Mouse (Mus musculus) embryo, embryonic 9.5 days (tissue): ENCODE results near the gene Lrrc10b.

Experiments used
- DNase-seq: peaks from one replicate; pipeline ENCODE4 v3.0.0-alpha.2; 2017; ENCODE audit errors: extremely low spot score

The Lrrc10b gene

DNA sequence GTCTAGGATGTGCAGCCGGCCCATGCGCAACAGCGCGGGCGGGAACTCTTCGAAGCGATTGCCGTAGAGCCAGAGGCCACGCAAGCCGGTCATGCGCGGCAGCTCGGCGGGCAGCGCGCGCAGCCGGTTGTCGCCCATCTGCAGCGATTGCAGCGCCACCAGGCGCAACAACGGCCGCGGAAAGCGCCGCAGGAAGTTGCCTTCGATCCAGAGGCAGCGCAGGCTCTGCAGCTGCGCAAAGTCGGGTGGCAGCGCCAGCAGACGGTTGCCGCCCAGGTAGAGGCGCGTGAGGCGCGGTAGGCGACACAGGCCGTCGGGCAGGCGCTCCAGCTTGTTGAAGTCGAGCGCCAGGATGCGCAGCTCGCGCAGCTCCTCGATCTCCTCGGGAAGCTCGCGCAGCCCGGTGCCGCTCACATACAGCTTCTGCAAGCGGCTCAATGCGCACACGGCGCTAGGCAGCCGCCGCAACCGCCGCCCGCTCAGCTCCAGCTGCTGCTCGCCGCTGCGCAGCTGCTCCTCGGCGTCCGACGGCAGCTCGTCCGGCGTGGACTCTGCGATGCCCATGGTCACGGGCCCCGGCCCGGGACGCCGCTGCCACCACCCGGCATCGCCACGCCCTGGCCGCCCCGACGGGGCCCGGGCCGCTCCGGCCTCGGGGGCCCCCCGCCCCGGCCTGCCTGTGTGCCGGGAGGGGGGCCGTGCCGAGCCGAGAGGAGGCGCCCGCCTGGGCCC is at the start of gene Lrrc10b:
Lrrc10b (minus strand) TSS at position 722 of the 732 bp plus-strand sequence.
- peak; percentile 72 for DNase-seq

DNA sequence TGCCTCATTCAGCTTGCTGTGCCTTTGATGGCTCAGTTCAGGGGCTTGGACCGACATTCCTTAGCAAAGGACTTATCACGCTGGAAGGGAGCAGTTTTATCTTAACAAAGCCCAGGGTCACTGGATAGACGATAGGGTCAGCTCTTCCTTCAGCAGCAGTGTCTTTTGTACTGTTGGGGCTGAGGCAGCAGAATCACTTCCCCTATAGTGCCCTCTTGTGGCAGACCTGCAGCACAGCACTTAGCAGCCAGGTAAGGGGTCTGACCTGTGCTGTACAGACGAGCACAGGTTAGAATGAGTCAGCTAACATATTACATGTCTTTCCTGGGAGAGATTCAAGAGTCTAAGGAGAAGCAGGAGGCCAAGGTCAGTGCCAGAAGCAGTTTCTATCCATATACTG is 45.3 kb upstream of the Lrrc10b start:
- peak; percentile 66 for DNase-seq

DNA sequence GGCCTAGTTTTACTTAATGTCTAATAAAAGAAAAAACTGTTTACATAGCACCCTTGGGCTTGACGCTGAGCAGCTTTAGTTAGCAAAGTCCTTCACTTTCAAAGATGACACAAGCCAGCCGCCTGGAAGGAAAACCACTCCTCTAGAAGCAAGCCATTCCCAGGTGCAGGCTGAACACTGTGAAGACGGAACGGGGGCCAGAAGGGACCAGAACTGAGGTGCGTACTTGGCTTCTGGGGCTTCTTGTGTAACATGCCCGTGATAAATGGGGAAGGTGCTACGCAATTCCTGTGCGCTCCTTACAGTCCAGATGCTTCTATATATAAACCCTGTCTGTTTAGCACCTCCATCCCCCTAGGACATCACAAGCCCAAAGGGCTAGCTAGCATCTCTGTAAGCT is 43.3 kb upstream of the Lrrc10b start:
- DNase-seq = no peak

DNA sequence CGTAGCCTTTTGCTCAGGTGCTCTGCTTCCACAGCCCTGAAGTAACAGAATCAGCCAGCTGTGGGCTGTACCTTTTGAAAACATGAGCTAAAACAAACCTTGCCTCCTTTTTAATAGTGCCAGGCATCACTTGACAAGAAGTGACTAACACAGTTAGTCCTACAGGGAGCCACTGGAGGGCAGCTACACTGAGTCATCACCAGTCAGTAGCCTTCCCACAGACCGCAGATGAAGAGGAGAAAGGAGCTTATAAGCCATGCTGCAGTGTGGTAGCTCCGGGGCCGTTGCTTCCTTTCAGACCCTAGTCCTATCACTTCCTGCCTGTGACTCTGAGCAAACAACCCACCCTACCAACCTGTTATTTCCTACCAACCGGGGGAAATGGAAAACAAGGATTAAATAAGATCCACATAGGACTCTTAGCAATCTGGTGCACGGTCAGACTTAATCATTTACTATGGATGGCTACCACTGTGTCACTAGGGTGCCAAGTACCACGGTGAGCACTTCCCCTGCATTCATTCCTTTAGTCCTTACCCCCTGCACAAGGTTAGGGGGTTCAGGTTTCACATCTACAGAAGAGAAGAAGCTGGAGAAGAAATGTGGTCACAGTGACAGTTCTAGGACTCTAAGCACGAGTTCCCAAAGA is 40.4 kb upstream of the Lrrc10b start:
- no peak for DNase-seq

DNA sequence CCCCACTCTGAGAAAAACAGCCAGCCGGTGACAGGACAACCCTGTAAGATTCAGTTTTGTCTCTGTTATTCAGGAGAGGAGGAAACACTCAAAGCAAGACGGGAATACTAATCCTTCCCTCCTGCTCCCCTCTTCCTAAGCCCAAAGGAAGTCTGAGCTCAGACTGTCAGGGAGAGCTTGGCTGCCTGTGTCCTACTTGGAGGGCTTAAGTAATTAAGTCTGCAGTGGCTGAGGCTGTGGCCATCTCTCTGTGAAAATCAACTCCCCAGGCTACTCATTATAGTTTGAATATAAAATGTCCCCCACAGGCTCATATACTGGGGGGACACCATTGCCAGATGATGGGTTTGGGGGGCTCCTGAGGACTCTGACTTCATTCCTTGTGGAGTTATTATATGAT is 39.7 kb upstream of the Lrrc10b start:
- no peak for DNase-seq

DNA sequence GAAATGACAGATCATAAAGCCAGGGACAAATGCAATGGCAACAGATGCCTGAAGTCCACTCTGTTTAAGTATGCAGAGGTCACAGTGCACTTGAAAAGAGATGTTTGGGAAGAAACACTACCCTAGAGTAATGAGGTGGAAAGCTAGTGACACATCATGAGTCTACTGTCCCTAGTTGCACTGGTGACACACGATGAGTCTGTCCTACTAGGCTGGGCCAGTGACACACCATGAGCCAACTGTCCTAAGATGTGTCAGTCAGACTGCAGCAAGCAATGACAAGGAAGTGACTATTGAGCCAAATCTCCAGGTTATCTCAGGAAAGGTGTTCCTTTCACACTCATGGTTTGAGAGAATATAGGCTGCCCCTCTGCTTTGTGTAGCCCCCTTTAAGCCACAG is 38.4 kb upstream of the Lrrc10b start:
- no peak for DNase-seq

DNA sequence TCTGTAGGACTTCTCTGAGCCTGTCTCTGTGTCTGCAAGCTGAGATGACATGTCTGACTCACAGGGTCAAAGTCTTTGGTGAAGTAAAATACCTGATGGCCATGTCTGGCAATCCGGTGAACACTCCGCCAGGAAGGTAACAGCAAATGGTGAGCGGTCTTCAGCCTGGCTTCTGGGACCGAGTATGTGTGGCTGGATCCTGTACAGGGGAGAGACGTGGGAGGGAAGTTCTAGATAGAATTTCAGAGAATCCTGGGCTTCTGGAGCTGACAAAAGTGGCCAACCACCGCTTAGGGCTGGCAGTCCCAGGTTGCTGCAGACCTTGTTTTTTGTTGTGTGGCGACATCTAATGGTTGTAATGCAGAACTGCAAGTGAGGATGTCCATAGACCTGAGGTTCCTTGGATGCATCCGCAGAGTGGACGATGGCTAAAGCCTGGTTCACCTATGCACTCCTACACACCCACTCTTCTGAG is 29.0 kb upstream of the Lrrc10b start:
- peak; percentile 74 for DNase-seq

DNA sequence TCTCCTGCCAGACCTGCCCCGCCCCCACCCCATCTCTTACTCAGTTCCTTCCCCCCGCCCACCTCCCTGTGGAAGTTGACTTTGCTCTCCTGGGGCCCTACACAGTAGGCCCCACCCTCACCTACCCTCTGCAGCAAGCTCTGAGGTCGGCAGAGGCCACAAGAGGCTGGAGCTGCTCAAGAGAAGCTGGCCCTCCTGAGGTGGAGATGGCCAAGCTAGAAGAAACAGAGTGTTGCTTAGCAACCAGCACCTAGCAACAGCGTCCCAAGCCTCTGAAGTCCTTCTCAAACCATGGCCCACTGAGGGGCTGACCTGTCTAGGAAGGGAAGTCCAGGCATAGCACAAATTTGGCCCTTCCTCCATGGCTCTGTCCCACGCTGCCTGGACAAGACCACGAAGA is 25.4 kb upstream of the Lrrc10b start, which contains the start of gene Ppp1r32:
Ppp1r32 (minus strand) TSS at position 226 of the 400 bp plus-strand sequence.
- peak; percentile 54 for DNase-seq

DNA sequence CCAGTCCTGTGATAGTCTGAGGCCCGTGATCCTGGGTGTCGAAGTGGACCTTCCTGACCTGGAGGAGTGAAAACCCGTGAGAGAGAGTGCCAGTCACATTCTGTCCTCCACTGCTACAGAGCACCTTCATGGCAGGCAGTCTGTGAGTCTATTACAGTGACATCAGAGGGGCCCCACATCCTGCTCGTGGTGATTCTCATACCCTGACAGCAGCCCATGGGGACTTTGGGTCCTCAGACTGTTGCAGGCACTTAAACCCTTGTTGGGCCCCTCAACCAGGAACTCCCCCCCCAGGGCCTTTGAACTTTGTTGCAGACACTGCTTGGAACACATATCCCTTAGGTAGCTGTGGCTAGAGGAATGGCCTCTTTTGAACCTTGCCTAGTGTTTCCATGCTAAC is 22.3 kb upstream of the Lrrc10b start:
- DNase-seq = no peak

DNA sequence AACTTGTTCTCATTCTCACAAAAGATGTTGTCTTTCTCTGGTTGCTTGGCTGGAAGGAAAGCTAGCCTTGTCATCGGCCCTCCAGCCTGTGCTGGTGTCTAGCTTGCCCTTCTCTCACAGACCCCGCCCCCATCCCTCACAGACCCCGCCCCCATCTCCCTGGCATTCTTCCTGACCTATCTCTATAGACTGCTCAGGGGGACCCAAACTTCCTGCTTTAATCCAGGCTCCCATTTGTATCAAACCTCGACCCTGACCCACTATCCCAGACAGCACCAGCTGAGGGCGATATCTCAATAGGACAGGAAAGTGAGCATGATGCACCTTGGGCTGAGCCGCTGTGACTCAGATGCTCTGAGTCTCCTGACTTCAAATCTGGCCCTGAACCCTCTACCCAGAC is 16.5 kb upstream of the Lrrc10b start:
- DNase-seq = no peak

DNA sequence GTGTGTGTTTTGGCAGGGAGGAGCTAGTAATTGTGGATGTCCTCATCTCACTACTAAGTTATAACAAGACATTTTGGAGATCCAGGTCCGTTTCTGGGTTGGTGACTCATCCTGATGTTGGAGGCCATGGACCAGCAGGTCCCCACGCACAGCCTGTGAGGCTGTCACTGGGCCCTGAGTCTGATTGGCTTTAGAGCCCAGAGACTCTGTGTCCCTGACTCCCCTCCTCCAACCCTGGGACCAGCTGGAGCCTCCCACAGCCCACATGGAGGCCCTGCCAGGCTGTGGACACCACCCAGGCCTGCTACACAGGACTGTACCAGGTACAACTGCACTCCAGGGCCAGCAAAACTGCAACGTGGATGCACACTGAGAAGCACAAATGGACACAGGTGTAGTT is 15.7 kb upstream of the Lrrc10b start:
- no peak for DNase-seq

DNA sequence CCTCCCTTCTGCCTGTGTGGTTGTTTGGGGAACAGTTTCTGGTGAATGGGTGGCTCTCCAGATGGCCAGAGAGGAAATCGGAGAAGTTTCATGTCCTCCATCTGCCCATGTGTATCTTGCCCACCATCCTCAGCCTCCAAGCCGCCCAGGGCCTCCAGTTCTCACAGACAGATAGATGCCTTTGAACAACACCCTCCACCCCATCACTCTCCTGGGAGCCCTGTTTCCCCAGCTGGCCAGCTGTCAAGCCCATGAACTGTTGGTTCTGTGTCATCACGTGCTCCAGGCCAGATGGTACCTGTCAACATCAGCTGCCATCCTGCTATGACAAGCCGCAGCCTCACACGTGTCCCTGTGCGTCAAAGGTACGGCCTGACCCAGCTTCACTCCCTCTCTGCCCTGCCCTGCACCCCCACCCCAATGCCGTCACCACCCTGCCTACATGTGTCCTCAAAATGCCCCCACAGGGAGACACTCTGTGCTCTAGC is 11.9 kb upstream of the Lrrc10b start:
- no peak for DNase-seq

DNA sequence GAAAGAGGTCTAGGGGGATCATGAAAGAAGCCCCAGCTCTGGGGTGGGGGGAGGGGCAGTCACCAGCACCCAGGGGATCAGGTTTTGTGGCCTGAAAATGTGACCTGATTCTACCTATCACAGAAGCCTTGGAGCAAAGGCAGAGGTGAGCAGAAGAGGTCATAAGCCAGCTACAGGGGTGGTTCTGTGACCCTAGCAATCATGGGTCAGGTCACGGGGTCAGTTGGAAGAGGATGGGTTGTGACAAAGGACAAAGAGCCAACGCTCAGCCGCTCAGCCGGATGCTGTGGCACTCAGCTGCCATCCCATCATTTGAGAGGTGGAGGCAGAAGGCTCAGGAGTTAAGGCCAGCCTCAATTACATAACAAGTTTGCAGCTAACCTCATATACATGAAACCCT is 7.2 kb upstream of the Lrrc10b start:
- DNase-seq = peak; percentile 57

DNA sequence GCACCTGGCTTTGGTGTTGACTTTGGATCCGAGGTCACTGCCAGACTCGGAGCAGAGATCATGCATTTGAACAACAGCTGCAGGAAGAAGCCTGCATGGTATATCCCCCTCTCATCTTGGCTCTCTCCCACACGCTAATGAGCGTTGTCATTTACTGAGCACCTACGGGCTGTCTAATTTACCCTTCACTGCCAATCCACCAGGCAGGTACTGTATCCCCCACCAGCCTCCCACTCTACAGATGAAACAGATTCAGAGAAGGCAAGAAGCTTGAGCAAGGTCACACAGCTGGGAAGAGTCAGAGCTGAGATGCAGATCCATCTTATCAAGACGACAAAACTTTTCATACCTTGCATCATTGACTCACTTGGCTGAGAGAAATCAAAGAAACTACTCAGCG is 4.3 kb upstream of the Lrrc10b start:
- DNase-seq = no peak

DNA sequence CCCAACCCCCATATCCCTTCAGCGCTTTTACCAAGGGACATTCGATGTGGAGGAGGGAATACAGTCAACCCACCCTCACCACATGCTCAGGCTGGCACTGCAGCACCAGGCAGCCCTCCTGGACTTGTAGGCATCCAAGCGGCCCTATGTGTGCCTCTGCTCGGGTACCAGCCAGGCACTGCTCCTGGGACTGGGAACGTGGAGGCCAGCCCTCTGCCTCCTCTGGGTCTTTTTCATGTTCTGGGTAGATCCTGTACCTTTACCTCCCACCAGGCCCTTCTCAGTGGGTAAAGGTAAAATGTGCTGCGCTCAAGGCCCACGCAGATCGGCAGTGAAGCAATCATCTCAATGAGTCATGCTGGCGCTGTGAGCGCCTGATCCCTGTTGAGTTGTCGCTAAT is 2.6 kb upstream of the Lrrc10b start:
- no peak for DNase-seq

DNA sequence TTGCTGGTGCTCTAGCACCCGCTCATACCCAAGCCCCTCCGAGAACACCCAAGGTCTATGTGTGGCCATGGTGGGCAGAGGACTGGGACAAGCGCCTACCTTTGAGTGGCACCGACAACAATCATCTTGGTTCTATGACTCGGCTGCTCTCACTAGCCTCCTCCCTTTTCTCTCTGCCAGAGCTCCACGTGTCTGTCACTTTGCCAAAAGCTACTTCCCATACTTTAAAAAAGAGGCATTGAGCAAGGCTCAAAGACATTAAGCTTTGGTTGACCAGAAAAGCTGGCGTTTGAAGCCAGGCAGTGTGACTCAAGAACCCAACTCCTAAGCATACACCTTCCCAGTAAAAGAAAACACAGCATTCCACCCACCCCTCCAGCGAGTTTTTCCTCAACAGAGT is 823 bp upstream of the Lrrc10b start:
- DNase-seq = no peak

DNA sequence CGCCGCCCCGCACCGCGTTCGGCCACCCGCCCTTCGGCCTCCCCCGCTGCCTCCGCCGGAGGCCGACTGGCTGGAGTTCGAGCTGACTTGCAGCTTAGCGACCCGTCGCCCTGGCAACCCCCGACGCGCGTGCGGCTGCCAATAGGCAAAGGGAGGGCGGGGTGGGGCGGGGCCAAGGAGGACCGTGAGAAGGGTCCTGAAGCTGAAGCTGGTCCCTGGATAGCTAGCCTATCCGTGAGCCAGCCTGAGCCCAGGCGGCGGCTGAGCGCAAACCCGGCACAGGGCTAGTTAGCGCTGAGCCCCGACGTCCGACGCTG is 169 bp upstream of the Lrrc10b start:
- peak; percentile 93 for DNase-seq

DNA sequence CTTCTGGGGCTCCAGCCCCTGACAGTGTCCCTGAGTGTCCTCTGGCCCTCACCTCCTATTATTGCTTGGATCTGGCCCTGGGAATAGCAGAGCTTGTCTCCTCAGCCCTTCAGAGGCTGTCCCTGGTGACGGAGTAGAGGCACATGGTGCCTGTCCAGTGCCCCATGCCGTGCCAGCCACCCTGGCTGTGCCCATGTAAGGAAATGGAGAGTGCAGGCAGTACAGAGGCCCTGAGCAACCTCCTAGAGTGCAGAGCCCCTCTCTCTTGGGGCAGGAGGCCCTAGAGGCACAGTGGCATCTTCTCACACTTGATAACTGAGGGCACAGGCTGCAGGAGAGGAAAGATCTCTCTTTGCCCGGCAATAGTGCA is 1.9 kb downstream of the Lrrc10b start:
- DNase-seq = no peak

DNA sequence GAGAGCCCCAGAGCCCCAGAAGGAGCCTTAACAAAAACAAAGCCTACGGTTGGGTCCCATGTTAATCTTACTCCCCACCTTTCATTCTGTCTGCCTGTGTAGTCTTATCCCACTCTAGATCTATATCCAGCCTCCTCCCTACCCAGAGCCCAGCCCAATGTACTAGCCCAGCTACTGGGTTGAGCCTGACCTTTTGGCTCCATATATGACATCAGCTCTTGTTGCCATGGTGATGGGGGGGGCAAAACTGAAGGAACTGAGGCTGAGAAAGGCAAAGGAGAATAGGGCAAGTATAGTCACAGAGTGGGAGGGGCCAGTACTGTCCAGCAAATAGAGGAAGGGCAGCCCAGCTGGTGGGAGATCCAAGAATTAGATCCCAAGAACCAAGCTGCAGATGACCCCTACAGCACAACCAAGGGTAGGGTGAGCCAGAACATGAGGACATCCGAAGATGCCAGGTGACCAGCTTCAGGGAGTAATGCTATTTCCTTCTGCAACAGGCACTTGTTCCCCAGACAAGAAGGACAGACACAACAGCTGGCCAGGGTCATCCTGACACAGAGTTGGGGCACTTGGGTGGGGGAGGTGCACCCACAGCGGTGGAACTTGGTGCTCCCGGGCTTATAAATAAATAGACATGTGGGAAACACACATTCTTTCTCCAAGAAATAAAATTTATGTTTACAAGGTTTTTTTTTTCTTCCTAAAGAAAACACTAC is 2.4 kb downstream of the Lrrc10b start:
- DNase-seq = no peak

DNA sequence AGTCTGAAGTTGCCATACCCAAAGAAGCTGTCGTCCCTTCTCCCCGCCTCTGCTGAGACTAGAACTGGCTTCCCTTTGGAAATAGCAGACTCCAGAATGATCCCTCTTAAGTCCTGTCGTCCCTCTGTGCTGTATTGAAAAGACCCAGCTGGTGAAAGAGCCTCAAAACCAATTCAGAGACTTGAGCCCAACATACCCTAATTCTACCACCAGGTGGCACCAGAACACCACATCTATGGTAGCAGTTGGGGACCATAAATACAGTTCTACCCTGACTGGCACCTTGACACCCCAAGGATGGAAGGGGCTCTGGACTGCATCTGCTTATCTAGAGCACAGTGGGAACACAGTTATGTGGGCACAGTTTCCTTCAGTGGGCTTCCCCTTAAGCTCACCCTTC is 7.6 kb downstream of the Lrrc10b start:
- DNase-seq = peak; percentile 78

DNA sequence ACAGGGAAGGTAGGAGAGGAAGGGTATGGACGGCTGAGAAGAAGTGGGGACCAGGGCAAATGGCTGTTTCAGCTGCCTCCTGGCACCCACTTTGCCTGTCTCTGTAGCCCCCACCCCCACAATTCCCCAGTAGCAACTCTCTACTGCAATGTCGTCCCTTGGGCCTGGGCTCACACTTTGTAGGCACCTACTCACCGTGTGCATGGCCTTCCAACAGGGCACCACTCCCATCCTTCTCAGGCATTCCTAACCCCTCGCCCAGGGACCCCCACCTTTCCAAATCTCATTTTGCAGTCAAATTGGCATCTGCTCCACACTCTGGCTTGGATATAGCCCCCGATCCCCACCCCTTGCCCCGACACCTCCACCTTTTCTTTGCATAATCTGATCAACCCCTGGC is 8.1 kb downstream of the Lrrc10b start:
- no peak for DNase-seq

DNA sequence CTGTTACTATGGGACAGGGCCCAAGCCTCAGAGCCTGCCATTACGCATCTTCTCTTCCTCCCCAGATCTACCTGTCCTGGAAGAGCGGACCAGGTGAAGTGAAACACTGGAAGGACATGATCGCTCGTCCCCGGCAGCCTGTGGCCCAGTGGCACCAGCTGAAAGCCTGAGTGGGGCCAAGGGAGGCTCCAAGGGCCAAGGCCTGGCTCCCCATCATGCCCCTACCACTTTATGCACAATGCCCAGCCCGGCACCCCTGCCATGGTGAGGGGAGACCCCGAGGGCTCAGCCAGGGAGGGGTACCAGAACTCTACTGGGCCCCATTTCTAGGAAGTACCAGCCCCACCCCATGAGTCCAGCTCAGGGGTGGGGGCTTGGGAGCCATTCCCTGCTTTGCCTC is 9.0 kb downstream of the Lrrc10b start:
- no peak for DNase-seq
